Mouse (Mus musculus): Measurements from ENCODE around the gene Cox4i1.

Cox4i1 gene

DNA sequence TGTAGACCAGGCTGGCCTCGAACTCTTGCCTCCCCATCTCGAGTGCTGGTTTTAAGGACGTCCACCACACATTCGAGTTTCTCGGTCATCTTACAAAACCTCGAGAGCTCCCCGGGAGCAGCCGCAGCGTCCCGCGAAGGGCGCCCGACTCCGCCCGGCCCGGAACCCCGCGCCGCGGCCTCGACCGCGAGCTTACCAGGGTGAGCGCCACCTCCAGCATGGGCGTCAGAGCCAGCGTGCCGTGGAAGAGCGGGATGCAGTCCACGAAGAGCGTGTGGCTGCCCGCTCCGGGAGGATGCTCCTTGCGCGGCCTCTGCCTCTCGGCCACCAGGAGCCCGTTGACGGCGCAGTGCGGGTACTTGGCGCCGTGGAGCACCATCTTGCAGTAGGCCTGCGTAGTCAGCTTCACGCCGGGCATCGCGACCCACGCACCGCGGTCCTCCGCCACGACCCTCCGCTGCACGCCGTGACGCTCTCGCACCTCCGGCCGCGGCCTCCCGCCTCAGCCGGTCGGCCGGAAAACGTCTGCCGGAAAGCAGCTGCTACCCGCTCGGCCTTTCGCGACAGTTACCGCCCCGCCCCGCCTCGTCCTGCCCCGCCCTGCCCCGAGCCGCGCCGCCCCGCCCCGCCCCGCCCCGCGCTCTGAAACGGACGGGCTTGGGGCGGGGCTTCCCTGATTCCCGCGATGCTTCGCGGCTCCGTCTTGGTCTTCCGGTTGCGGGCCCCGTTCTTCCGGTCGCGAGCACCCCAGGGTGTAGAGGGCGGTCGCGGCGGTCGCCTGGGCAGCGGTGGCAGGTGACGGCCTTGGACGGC lies at the start of gene Cox4i1, which contains the start of gene Gm27021:
Cox4i1 (plus strand) TSS at position 662 of the 813 bp plus-strand sequence.
Gm27021 (minus strand) TSS at position 519 of the 813 bp plus-strand sequence.
- DNase-seq (ENCODE audit: low spot score) = peak; percentile 98

DNA sequence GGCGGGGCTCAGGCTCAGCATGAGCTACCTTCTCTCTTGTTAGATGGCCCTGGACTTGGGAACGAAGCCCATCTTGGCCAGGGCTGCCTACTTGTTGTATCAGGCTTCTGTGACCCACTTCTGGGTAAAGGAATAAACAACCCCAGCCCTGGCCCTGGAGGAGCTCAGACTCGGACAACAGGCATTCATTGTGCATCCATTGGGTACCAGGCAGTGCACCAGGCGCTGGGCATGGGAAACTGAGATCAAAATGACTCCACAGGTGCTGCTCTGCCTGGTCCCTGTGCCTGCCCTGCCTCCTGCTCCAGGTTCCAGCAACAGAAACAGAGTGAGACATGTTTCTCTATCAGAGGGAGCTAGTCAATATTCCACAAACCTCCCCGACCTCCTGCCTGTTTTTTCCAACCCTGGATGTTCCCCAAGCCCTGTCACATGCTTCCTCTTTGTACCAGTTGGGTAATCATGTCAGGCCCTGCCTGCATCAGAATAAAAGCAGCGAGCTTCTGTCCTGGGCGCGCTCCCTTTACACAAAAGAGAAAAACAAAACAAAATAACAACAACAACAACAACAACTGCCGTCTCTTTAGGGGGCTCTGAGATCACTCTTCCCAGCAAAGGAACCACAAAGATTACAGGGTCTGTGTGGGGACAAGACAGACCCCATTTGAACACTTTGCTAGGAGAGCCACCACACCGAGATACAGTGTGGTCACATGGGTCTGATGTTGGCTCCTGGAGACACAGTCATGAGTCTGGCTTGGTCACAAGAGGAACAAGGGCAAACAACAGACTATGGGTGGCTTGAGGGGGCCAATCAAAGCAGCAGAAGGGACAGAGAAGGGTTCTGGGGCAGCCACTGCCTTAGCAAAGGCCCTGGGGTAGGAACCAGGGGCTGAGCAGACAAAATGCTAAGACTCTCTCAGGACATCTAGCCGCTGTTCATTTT lies 48.5 kb upstream of the Cox4i1 start:
- no peak for DNase-seq (ENCODE audit: low spot score)

DNA sequence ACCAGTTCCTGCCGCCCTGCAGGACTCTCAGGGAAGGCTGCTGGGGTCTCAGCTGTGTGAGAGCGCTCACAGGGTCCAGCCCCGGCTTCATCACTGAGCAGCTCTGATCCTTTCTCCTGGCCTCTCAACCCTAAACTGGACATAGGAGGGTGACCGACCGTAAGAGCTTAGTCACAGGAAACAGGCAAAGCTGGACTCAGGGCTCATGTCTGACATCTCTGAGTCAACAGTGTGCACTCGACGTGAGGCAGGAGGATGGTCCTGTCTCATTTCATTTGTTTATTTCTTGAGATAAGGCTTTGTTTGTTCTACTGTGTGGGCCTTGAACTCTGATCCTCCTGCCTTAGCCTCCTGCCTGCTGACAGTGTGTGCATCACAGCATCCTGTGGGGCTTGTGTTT lies 47.6 kb upstream of the Cox4i1 start:
- no peak for DNase-seq (ENCODE audit: low spot score)

DNA sequence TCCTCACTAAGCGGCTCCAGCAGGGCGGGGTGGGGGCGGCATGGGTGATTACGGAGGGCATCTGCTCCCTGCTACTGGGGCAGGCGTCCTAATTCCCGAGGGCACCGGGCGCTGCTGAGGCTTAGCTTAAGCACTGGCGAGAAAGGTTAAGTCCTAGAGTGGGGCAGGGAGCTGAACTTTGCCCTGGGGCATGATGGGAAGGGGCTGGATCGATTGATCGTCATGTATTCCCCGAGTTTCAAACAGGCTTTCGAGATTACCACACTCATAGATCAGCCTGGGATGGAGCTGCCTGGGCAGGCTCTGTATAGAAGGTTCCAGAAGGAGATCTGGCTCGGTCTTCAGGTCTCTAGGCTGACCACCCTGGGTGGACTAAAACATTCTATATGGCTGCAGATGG lies 45.9 kb upstream of the Cox4i1 start:
- no peak for DNase-seq (ENCODE audit: low spot score)

DNA sequence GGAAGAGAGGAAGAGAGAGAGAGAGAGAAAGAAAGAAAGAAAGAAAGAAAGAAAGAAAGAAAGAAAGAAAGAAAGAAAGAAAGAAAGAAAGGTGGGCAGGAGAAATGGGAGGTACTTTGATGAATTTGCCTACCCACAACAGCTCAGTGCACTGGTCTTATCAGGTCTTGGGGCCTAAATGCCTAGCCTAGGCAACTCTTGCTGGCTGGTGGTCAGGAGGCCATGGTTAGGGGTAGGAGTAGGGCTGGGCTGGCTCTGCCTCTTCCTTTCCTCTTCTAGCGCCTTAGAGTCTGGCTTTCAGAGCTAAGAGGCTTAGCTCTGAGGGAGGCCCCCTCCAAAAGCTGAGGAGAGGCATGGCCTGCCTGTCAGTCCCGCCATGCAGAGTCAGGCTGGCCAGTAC lies 44.4 kb upstream of the Cox4i1 start:
- no peak for DNase-seq (ENCODE audit: low spot score)

DNA sequence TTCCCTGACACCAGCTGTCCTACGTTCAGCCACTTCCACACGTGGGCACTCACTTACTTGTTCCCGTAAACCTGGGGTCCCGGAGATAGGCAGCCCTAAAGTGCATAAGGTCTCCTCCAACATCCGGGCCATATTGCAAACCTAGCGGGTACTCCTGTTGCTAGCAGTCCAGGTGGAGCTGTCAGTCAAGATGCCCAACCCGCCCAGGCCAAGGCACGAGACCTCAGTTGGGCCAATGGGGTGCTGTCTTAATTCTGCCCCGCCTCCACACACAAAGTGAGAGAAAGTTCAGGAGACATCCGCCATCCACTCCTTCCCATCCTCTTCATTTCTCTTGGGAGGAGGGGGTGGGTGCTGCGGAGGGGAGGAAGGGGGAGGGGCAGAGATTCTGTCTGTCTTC lies 41.6 kb upstream of the Cox4i1 start:
- no peak for DNase-seq (ENCODE audit: low spot score)

DNA sequence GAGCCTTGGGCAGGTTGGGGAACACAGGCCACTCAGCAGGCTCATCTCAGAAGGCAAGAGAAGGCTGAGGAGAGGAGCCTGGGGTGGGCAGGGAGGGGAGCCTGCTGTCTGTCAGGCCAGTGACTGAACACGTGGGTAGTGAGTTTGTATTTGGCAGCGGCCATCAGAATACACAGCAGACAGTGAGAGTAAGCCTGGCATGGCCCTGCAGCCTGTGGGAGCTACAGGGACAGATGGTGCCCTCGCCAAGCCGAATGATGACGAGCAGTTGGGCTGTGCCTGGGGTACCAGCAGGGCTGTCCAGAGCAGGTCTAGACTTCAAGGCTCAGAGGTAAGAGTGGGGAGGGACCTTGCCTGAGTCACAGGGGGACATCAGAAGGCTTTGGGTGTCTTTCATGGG lies 40.7 kb upstream of the Cox4i1 start:
- DNase-seq (ENCODE audit: low spot score) = no peak

DNA sequence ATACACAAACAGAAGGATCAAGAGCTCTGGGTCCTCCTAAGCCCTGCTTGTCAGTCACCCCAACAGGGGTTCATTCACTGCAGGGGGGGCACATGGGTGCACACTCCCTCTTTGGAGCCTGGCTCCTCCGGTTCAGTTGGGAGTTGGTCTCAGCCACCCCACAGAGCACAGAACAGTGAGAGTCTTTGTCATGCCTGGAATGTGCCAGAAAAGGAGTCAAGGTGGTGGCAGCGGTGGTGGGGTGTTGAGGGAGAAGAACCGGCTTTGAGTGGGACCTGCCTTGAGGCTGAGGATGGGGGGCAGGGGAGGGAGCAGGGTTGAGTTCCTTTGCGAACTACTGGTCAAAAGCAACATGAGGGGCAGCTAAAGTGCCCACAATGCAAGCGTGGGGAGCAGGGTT lies 38.0 kb upstream of the Cox4i1 start:
- DNase-seq (ENCODE audit: low spot score) = no peak

DNA sequence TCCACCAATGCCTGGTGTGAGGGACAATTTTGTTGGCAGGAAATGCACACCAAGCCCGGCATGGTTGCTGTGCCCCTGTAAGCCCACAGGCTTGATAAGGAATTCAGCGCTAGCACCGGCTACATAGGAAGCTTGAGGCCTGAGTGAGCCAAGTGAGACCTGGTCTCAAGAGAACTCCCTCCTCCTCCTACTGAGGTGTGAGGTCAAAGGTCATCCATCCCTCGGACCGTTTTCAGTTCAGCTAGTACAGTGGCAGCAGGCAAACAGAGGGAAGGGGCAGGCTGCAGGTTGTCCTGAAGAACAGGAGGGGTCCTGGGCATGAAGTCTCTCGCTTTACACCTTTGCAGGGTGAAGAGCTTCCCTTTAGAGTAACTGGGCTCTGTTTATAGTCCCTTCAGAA lies 37.2 kb upstream of the Cox4i1 start:
- no peak for DNase-seq (ENCODE audit: low spot score)

DNA sequence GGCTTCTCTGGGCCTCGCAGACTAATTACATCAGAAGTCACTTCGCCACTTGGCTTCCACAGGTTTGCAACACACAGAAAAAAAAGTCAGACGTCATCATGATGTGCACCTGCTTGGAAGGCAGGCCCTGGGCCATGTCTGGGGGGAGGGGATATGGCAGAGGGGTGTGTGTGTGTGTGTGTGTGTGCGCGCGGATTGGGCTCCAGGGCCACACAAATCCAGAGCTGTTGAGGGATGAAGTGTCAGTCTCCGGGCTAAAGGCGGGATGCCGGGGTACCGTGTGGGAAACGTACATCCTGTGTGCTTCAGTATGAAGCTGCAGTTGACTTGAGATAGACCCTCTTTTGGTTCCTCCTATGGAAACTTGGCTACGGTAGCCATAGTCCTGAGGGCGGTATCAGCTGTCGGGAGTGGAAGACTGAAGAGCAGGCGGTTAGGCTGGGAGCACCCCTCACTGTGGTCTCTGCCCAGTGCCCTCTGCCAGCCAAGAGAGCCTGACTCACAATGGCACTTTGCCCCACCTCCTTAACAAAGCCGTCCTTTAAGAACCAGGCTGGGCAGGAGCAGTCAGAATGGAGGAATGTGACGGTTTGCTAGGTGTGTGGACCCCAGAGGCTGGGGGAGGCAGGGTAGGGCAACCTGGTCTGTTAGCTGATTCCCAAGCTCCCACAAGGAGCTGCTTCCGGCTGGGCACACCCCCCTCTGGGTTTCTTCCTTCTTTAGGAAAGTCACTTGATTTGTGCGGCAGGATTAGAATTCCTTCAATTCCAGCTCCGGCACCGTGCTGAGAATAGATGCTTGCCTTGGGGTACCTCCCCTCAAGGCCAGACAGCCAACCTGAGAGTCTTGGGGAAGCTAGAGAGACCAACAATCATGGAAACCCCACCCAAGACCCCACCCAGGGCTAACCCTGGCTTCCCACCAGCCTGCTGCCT lies 36.3 kb upstream of the Cox4i1 start:
- DNase-seq (ENCODE audit: low spot score) = no peak

DNA sequence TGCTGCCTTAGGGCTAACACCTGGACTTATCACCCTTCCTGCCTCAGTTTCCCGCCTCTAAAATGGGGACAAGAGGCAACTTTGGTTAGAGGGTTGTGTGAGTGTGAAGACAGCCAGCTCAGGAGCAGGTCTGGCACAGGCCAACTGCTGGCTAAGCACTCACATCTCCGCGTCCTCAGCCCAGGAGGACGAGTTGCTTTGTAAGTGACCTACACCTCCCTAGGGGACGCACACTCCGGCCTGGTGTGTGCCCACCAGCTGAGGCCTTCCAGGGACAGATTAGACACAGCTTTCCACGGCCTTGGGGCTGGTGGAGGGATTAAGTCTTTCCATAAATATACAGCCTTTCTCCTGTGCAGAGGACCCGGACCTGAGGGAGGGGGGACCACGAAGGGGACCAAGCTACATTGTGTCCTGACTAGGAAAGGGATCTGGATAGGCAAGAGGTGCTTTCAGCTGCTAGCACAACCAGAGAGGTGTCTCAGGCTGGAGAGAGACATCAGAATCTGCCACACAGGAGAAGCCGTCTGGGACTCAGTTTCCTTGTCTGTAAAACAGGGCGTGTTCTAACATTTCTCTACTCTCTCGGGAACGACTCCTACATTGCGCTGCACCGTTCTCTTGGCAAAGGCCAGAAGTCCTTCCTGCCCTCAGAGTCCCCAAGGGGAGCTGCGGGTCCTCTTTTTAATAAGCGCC lies 34.9 kb upstream of the Cox4i1 start:
- no peak for DNase-seq (ENCODE audit: low spot score)

DNA sequence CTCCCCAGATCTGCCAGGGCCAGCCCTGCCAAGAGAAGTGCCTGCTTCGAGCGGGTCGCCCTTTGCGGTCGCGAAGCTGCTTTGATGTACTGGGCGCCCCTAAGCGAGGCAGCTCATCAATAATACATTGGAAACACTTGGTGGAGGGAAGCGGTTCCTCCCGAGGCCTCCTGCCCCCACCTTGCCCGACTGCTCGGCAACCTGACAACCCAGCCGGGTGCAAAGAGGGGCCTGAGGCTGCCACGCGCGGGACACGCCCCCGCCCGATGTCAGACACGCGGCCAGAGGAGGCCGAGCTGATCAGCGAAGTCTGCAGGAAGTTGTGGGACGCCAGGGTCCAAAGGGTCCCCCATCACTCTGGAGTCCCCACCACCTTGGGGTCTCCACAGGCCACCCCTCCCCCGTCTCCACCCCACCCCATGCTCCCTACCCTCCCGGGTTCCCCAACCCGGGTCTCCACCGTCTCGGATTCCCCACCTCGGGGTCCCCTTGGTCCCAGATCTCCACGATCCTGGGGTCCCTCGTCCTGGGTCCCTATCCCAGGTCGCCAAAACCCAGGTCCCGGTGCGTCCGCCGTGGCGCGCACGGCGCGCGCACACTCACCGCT lies 34.3 kb upstream of the Cox4i1 start:
- peak; percentile 44 for DNase-seq (ENCODE audit: low spot score)

DNA sequence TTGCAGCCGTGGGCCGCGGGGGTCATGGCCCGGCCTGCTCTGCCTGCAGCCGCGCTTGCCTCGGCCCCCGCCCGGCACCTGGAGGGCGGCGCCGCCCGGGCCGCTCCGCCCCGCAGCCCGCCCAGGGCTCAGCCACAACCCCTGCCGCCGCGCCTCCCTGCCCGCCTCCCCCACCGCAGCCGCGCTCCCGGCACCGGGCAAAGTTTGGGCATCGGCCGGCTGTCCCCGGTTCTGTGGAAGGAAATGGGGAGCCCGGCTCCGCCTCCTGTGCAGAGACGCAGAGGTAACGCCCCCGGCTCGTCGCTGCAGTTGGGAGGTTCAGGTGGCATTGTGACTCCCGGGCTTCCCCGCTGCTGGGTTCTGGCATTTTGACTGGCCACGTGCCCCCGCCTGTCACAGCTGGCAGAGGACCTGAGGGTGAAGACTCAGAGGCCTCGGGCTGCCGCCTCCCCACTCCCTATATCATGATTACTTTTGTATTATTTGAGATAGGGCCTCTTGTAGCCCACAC lies 33.6 kb upstream of the Cox4i1 start:
- DNase-seq (ENCODE audit: low spot score) = peak; percentile 78

DNA sequence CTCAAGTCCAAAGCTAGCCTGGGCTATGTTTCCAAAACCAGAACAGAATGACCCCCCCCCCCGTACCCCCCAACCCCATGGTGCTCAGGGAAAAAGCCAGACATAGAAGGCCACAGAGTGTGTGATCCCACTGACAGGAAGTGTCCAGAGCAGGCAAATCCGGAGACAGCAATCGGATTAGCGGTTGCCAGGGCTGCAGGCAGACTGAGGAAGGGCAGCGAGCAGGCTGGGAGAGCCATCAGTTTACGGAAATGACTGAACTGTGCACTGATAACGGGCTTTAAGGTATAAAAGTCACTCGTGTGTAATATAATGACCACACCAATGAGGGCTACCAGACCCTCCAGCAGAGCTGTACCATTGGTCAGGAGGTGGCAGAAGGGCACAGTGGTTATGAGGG lies 26.8 kb upstream of the Cox4i1 start:
- DNase-seq (ENCODE audit: low spot score) = peak; percentile 78

DNA sequence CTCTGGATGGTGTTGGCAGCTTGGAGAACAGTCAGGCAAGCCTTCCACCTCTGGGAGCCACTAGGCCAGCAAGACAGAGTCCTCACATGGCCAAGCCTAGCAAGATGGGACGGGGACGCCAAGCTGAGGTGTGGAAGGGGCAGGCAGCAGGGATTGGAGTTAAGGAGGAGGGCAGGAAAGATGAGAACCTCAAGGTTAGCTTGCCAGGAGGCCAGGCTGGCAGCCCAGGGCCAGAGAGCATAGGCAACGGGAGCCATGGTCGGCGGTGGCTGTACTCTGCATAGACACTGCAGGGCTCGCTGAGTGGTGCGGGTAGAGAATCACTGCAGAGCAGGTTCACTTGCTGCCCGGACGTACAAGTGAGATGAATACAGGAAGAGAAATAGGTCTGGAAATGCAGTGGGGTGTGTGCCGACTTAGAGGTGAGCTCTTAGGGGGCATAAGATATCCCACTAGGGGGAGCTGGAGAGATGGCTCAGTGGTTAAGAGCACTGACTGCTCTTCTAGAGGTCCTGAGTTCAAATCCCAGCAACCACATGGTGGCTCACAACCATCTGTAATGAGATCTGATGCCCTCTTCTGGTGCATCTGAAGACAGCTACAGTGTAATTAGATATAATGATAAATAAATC lies 25.9 kb upstream of the Cox4i1 start:
- DNase-seq (ENCODE audit: low spot score) = no peak

DNA sequence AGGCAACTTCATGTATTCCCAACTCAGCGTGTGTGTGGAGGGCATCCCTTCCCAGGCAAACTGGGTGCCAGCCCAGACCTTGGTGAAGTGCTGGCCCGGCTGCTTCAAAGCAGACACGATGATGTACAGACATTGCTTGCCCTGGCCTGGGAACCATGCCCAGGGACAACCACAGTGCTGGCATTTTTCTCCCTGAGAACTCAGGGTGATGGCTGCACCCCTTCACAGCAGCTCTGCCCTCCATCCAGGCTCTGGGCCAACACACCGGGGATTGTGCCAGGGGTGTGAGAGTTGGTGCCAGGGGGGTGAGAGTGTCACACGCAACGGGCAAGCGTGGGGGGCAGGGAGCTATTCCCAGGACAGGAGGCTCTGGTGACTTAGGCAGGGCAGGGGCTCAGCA lies 23.4 kb upstream of the Cox4i1 start:
- DNase-seq (ENCODE audit: low spot score) = peak; percentile 78

DNA sequence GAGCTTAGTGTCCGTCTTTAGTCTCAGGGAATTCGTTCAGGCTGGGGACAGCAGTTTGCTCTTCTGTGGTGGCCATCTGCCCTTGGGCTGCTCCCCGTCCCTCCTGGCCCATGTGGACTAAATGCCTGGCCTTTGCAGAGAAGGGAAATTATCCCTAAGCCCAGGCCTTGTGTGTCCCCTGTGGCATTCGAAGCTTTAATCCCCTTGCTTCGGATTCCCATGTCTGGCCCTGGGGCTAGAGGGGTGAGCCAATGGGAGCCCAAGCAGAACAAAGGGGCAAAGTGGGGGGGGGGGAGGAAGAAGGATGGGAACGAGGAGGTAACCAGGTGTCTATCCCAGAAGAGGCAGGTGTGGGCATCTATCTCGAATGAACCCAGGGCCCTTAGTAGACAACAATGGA lies 20.5 kb upstream of the Cox4i1 start, which contains the start of gene 1190005I06Rik:
1190005I06Rik (minus strand) TSS at position 101 of the 400 bp plus-strand sequence.
- DNase-seq (ENCODE audit: low spot score) = no peak

DNA sequence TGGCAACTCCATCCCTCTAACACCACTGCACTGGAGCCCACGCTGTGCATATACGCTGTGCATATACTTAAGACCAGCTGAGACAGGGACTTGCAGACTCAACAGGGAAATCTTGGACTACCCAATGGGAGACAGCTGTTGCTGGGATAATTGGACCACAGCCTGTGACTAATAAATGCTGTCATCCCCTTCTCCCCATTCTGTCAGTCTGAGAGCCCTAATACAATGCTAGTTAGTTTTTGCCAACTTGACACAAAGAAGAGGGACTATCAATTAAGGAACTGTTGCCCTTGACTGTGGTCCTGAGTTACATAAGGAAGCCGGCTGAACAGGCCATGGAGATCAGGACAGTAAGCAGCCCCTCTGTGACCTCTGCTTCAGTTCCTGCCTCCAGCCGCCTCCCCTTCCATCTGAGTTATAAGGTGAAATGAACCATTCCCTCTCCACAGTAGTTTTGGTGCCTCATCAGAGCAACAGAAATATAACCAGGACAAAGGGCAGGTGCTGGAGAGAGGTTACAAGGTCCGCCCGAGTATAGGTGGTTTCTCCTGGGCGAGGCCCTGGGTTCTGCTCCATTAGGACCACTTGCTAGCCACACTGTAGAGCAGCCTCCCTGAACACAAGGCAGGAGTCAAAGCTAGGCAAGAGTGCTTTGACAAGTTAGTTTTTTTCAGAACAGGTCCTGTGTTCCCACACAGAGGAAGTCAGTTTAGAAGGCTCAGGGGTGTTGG lies 11.5 kb upstream of the Cox4i1 start:
- DNase-seq (ENCODE audit: low spot score) = no peak

DNA sequence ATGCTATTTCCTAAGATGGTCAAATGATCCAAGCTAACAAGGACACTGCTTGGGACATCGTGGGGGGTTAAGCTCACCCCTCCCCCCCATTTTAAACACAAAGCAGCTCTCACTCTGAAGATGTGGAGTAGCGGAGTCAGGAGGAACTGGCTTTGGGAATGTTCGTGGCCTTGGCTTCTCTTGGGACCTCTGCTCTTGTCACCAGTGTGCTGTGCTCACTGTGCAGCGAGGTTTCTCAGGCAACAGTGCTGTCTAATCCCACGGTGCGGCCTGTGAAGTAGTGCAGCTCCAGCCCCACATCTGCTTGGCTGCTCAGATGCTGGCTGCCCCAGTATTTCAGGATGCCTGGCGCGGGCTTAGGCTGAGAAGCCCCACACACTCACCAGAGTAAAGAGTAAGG lies 10.6 kb upstream of the Cox4i1 start:
- no peak for DNase-seq (ENCODE audit: low spot score)
